Mouse (Mus musculus): ENCODE results near the gene Nlgn1.
A peak's percentile ranks its signal among the peaks of the same experiment; 100 is the strongest.

Gene Nlgn1

DNA sequence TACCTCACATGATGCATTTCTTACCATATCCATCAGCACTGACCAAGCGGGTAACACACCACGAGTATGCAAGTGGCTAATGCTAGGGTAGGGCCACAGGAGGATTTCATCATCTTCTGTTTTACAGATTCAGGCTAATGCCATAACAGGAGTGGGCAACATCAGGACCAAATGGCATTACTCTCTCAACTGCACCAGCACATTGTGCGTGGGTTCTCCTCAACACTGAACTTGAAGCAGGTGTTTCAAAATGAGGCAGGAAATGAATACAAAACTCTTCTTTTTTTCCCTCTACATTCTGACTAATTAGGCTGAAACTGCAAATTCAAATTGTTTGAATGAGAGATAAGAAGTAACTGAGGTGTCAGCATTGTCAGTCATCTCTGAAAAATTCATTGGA is 518.9 kb downstream of the Nlgn1 start:
- 0 out of 2 replicates have a peak, but pooled peaks have one; percentile 52 for ATAC-seq (ENCODE audit: low TSS enrichment)

GRCm38 (mm10) chr3:25807559-25807958 is 524.7 kb downstream of the Nlgn1 start:
- peak; percentile 51 for ATAC-seq (ENCODE audit: low TSS enrichment)

GRCm38 (mm10) chr3:25781651-25782050 is 550.6 kb downstream of the Nlgn1 start:
- no peak for ATAC-seq (ENCODE audit: low TSS enrichment)

- ATAC-seq (ENCODE audit: low TSS enrichment) = peak; percentile 35; the same call in 1 of the 2 replicates
These were observed 556.8 kb downstream of the Nlgn1 start for GRCm38 (mm10) chr3:25775437-25775836.

- peak; percentile 83 for ATAC-seq (ENCODE audit: low TSS enrichment)
These were observed 558.4 kb downstream of the Nlgn1 start for GRCm38 (mm10) chr3:25773908-25774307.

DNA sequence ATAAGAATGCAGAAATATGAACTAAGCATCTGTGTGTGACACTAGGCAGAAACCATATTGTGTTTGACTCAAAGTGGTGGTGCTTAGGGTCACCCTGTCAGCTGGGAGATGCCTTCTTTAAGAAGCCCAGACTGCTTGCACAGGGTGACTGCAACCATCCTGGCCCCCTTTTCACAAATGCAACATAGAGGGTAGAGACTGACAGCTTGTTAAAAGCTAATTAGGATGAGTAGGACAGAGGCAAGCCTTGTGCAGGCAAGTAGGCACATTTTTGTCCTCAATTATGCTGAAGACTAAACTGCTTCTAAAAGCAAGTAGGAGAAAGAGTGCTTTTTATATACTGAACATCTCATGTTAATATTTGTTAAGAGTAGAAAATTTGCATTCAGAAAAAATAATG is 558.8 kb downstream of the Nlgn1 start:
- peak; percentile 65 for ATAC-seq (ENCODE audit: low TSS enrichment)

GRCm38 (mm10) chr3:25763689-25764088 is 568.6 kb downstream of the Nlgn1 start:
- ATAC-seq (ENCODE audit: low TSS enrichment) = peak; percentile 73

GRCm38 (mm10) chr3:25757813-25758212 is 574.4 kb downstream of the Nlgn1 start:
- no peak for ATAC-seq (ENCODE audit: low TSS enrichment)

- ATAC-seq (ENCODE audit: low TSS enrichment) = no peak
These were observed 608.1 kb downstream of the Nlgn1 start for GRCm38 (mm10) chr3:25724111-25724510.

DNA sequence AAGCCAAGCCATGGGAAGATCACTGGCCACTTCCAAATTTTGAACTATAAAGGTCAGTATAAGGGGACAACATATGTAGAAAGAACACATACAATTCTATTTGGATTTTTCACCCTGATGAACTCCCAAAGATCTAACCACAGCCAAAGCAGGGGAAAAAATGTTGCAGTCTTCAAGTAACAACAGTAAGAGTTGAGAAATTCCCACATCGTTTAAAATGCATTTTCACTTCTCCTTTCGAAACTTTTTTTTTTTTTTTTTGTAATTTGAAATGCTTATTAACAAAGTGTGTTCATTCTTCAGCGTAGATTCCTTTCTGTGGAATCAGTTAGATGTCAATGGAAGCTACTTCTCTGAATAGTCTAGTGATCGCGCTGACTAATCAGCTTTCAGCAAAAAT is 610.8 kb downstream of the Nlgn1 start:
- no peak for ATAC-seq (ENCODE audit: low TSS enrichment)

- ATAC-seq (ENCODE audit: low TSS enrichment) = no peak
These were observed 624.9 kb downstream of the Nlgn1 start for GRCm38 (mm10) chr3:25707380-25707779.

DNA sequence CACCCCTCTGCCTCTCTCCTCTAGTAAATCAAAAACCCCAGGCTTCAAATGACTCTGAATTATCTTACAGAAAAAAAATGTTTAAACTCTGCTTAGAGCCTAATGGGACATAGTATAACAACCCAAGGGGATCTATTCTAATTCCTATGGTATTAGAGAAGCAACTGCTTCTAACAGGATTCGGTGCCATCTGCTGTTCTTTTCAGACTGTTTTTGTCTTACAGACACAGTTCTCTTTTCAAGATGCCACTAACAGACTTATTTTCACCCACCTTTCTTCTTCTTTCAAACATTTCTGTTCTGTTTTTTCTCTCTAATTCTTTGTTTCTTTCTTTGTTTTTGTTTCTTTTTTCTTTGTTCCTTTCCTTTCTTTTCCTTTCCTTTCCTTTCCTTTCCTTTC is 635.0 kb downstream of the Nlgn1 start:
- ATAC-seq (ENCODE audit: low TSS enrichment) = no peak; the same call in 1 of the 2 replicates

DNA sequence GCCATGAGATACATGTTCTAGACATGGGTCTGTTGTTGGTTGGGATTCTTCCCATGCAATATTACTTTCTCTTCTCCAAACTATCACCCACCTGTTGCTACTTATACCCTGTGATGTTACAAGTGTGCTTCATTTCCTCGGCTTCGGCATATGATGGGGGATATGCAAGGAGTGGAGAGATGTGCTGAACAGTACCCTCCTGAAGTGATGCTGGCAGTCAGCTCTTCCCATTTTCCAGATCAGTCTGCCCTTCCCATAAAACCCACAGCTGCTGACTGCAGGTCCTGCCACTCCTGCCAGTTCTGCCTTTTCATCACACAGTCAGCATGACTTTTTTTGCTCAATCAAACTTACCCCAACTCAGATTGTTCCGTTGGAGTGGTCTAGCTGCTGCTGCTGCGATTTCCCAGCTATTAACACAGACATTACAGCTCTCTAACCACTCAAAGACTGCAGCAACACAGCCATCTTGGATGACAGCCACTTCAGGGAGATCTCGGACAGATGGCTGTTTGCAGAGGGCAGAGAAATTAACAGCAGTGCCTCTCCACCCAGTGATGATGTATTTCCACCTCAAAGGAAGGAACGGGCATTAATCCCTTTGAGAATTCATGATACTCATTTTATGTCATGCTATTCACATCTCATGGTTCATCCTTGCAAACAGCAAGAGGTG is 643.3 kb downstream of the Nlgn1 start:
- no peak; the same call in 1 of the 2 replicates for ATAC-seq (ENCODE audit: low TSS enrichment)

- ATAC-seq (ENCODE audit: low TSS enrichment) = peak; percentile 97
These were observed 648.6 kb downstream of the Nlgn1 start for GRCm38 (mm10) chr3:25683696-25684095.

- ATAC-seq (ENCODE audit: low TSS enrichment) = no peak
These were observed 652.9 kb downstream of the Nlgn1 start for GRCm38 (mm10) chr3:25679373-25679772.

DNA sequence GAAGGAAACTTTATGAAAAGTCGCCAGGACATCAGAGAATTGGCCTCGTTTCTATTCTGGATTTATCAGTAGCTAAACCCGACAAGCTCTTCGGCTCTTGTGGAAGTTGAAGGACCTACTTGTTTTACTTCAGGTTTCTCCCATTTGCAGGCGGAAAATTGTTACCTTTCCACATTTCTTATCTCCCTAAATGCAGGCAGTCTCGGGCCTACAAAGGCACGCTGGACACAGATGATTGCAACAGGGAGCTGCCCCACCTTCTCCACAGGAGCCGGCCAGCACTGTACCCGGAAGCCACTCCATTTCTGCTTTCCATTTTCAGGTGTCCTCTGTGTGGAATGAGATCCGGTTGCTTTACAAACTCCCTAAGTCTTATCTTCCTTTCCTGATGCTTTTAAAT is 656.4 kb downstream of the Nlgn1 start:
- ATAC-seq (ENCODE audit: low TSS enrichment) = no peak

- no peak for ATAC-seq (ENCODE audit: low TSS enrichment)
These were observed 657.2 kb downstream of the Nlgn1 start for GRCm38 (mm10) chr3:25675069-25675468.

- no peak for ATAC-seq (ENCODE audit: low TSS enrichment)
These were observed 658.9 kb downstream of the Nlgn1 start for GRCm38 (mm10) chr3:25673408-25673807.

- no peak for ATAC-seq (ENCODE audit: low TSS enrichment)
These were observed 659.5 kb downstream of the Nlgn1 start for GRCm38 (mm10) chr3:25672779-25673178.

- no peak for ATAC-seq (ENCODE audit: low TSS enrichment)
These were observed 668.8 kb downstream of the Nlgn1 start for GRCm38 (mm10) chr3:25663464-25663863.

- ATAC-seq (ENCODE audit: low TSS enrichment) = no peak
These were observed 672.0 kb downstream of the Nlgn1 start for GRCm38 (mm10) chr3:25660285-25660684.

GRCm38 (mm10) chr3:25658006-25658405 is 674.3 kb downstream of the Nlgn1 start:
- peak; percentile 78 for ATAC-seq (ENCODE audit: low TSS enrichment)

DNA sequence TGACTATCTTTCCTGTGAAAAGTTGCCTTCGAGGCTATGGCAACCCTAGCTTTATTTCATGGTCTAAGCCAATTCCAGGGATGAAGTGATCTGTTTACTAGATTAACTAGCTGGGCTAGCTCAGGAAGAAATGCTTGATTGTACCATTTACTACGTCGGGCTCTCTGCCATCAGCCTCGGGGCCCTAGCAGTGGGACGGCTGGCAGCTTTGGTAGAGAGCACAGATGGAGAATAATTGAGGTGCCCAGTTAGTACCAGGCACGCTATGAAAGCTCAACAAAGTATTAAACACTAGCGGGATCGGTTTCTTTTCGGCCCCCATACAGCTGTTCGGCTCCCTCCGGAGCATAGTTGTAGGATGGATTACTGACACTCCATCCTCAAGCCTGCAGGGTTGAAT is 675.2 kb downstream of the Nlgn1 start:
- peak; percentile 16; the same call in 1 of the 2 replicates for ATAC-seq (ENCODE audit: low TSS enrichment)

GRCm38 (mm10) chr3:25653010-25653409 is 679.2 kb downstream of the Nlgn1 start:
- ATAC-seq (ENCODE audit: low TSS enrichment) = peak; percentile 64
